Comparison of ENCODE assay signal across 9 mouse cellular contexts in genomic region chr2:180893537-180894028, GRCm38 (mm10). TPM values are rescaled to one million over a fixed set of nuclear protein-coding genes. Genes with fewer than 3 reads are reported as not detected.
A peak's percentile ranks its signal among the peaks of the same experiment; 100 is the strongest.
DNase-seq lines count a peak whose midpoint lies in the region; ATAC-seq and TF ChIP-seq lines count a peak whose summit lies in the region.
"Had no signal": no experiment of that assay in that cellular context is flagged by ENCODE, and none has a peak within 500 bp of the region (broad histone marks: within the 10 kb centered on the region; RNA-seq: fewer than 3 reads in every experiment).

No protein-coding gene starts in this region.

- peak overlapping the region; percentile 85 for H3K4me2 ChIP-seq in heart, embryonic 16.5 days (ENCODE audit: low read depth, low read length)
- H3K4me2 ChIP-seq in embryonic facial prominence, embryonic 15.5 days (replicated peaks): peak overlapping the region; percentile 85
- H3K4me2 ChIP-seq in midbrain, postnatal 0 days (ENCODE audit: low read depth, low read length, poor library complexity, severe bottlenecking): peak overlapping the region; percentile 83

- H3K4me1 ChIP-seq in heart, embryonic 16.5 days (ENCODE audit: control insufficient read depth, insufficient read depth, low read length): peaks cover 18% of the 10 kb centered on the region
- H3K4me1 ChIP-seq in embryonic facial prominence, embryonic 15.5 days: peaks cover 26% of the 10 kb centered on the region
- peaks cover 24% of the 10 kb centered on the region for H3K4me1 ChIP-seq in midbrain, postnatal 0 days (ENCODE audit: insufficient read depth, low read length)

- no peaks in the 10 kb centered on the region for H3K9me3 ChIP-seq in heart, embryonic 16.5 days (replicated peaks; ENCODE audit: control insufficient read depth, low read length)
- H3K9me3 ChIP-seq in embryonic facial prominence, embryonic 15.5 days (replicated peaks): no peaks in the 10 kb centered on the region
- no peaks in the 10 kb centered on the region for H3K9me3 ChIP-seq in midbrain, postnatal 0 days (ENCODE audit: low read length)

- peak overlapping the region; percentile 57 for H3K4me3 ChIP-seq in heart, embryonic 16.5 days (ENCODE audit: low read length)
- H3K4me3 ChIP-seq in embryonic facial prominence, embryonic 15.5 days (replicated peaks): peak overlapping the region; percentile 44
- H3K4me3 ChIP-seq in midbrain, postnatal 0 days (ENCODE audit: low read depth, low read length): peak overlapping the region; percentile 79

- TF ChIP-seq CTCF in midbrain, postnatal 0 days (IDR thresholded peaks at IDR 0.05): no peak

- ATAC-seq in heart, embryonic 16.5 days (replicated peaks; ENCODE audit: extremely low read depth, insufficient read depth, low FRiP score): no peak
- ATAC-seq in embryonic facial prominence, embryonic 15.5 days (ENCODE audit: insufficient number of reproducible peaks, low FRiP score, low TSS enrichment, low read depth): no peak
- peak; percentile 2; the same call in 1 of the 2 replicates for ATAC-seq in midbrain, postnatal 0 days (ENCODE audit: low FRiP score)
- ATAC-seq: Patski had no signal

- no peak overlapping the region for H3K27ac ChIP-seq in heart, embryonic 16.5 days (ENCODE audit: low read length)
- H3K27ac ChIP-seq in embryonic facial prominence, embryonic 15.5 days (replicated peaks): no peak overlapping the region
- peak overlapping the region; percentile 99 for H3K27ac ChIP-seq in midbrain, postnatal 0 days (ENCODE audit: low read depth, low read length)

- no peak for DNase-seq in heart, adult 9 months (ENCODE audit: low spot score in 2 of 2)
- peak; percentile 82 for DNase-seq in brain, adult 2 months (ENCODE audit: low read depth, low spot score)
- peak; percentile 37 to 41 for DNase-seq in layer of hippocampus, postnatal 25 days (ENCODE audit: extremely low spot score in 1 of 2, low spot score in 1 of 2)
- DNase-seq in midbrain, postnatal 0 days (ENCODE audit: low spot score): peak; percentile 50
- DNase-seq in gastrocnemius, postnatal 4 days (ENCODE audit: low spot score in 2 of 2): no peak
- no peak for DNase-seq in spleen, postnatal 10 days (ENCODE audit: low spot score in 2 of 2)

- no peak overlapping the region for H3K9ac ChIP-seq in heart, embryonic 16.5 days (ENCODE audit: low read length)
- no peak overlapping the region for H3K9ac ChIP-seq in embryonic facial prominence, embryonic 15.5 days
- H3K9ac ChIP-seq in midbrain, postnatal 0 days (replicated peaks; ENCODE audit: low read length, poor library complexity, severe bottlenecking): peak overlapping the region; percentile 98

- peaks cover 95% of the 10 kb centered on the region for H3K27me3 ChIP-seq in heart, embryonic 16.5 days (ENCODE audit: control insufficient read depth, insufficient read depth, low read length)
- peaks cover 87% of the 10 kb centered on the region for H3K27me3 ChIP-seq in embryonic facial prominence, embryonic 15.5 days
- H3K27me3 ChIP-seq in midbrain, postnatal 0 days (ENCODE audit: insufficient read depth, low read length): no peaks in the 10 kb centered on the region

- H3K36me3 ChIP-seq in heart, embryonic 16.5 days (ENCODE audit: control insufficient read depth, insufficient read depth): no peaks in the 10 kb centered on the region
- H3K36me3 ChIP-seq in embryonic facial prominence, embryonic 15.5 days: no peaks in the 10 kb centered on the region
- H3K36me3 ChIP-seq in midbrain, postnatal 0 days (ENCODE audit: insufficient read depth, low read length): no peaks in the 10 kb centered on the region; the same call in 1 of the 2 replicates

- 1% methylated on average over 48 of the region's 50 CpGs for WGBS in heart, embryonic 16.5 days
- WGBS in embryonic facial prominence, embryonic 15.5 days: under 1% methylated on average over 46 of the region's 50 CpGs
- WGBS in midbrain, postnatal 0 days: under 1% methylated on average over 43 of the region's 50 CpGs

RNA-seq across cellular contexts. Expression of gene Ythdf1, which starts 27.2 kb away (rescaled TPM):
- polyA plus RNA-seq in heart, embryonic 16.5 days (2015; fragmentation: Nextera tagmentation; extraction: Ambion mirVana): 17.5 and 33.9 TPM in 2 replicates
- 57.9 and 59.7 TPM in 2 replicates for polyA plus RNA-seq in embryonic facial prominence, embryonic 15.5 days (2015; fragmentation: Nextera tagmentation; extraction: Ambion mirVana)
- 10 to 100 TPM; 58.7 to 62.5 TPM for total RNA-seq in layer of hippocampus, postnatal 25 days (2021)
- 32.2 and 38.9 TPM in 2 replicates for total RNA-seq in midbrain, postnatal 0 days (2014; rRNA removed)
- 50.1 and 56.6 TPM in 2 replicates for polyA plus RNA-seq in midbrain, postnatal 0 days (2015; fragmentation: Nextera tagmentation; extraction: Ambion mirVana)
- 10 to 100 TPM; 42.2 to 48.3 TPM for total RNA-seq in gastrocnemius, postnatal 4 days (2021)

RNA-seq across cellular contexts. Expression of gene Birc7, which starts 35.2 kb away (rescaled TPM):
- polyA plus RNA-seq in heart, embryonic 16.5 days (2015; fragmentation: Nextera tagmentation; extraction: Ambion mirVana): 0.09 and 0.27 TPM in 2 replicates
- polyA plus RNA-seq in embryonic facial prominence, embryonic 15.5 days (2015; fragmentation: Nextera tagmentation; extraction: Ambion mirVana): not detected in 2 replicates
- under 1 TPM in 1 of 2 experiments, not detected in 1; 0.22 TPM for total RNA-seq in layer of hippocampus, postnatal 25 days (2021)
- not detected in 2 replicates for total RNA-seq in midbrain, postnatal 0 days (2014; rRNA removed)
- 0.10 and 0.28 TPM in 2 replicates for polyA plus RNA-seq in midbrain, postnatal 0 days (2015; fragmentation: Nextera tagmentation; extraction: Ambion mirVana)
- total RNA-seq in gastrocnemius, postnatal 4 days (2021): not detected
- polyA plus RNA-seq: Patski had no signal

Comparison
In these comparisons a context has a peak if more than half of its experiments do, and no peak if none do; other contexts are left out.
1. DNase-seq: peak in brain, adult 2 months (single experiment), layer of hippocampus, postnatal 25 days (2 of 2) and midbrain, postnatal 0 days (single experiment); none in heart, adult 9 months (0 of 2), gastrocnemius, postnatal 4 days (0 of 2) and spleen, postnatal 10 days (0 of 2).
2. Peak in every context shown above with its lines, with median percentiles within 50 percentile points of each other: H3K4me2 ChIP-seq and H3K4me3 ChIP-seq.